Mouse (Mus musculus) hematopoietic stem cell, adult 5-6 weeks (primary cell): ENCODE data around the gene Psip1. TPM values are rescaled to one million over a fixed set of nuclear protein-coding genes. Genes with fewer than 3 reads are reported as not detected.
"Not testable (repeated sequence)": the region's sequence is repeated elsewhere in the genome, so short reads cannot be mapped to it uniquely, and the experiment has no call there.

Source experiments
- ATAC-seq, 2 experiments: fragments of 125-278 bp in 1 of 2; replicated peaks in 1 of 2; 2 replicates each; pipeline ENCODE4 v1.8.0; 2016 to 2017; ENCODE audit warnings: inconsistent platforms in 2 of 2, mild to moderate bottlenecking in 2 of 2, moderate number of reproducible peaks in 2 of 2, low read depth in 1 of 2, moderate TSS enrichment in 1 of 2; ENCODE audit not compliant: low FRiP score in 2 of 2, poor library complexity in 2 of 2, severe bottlenecking in 2 of 2, insufficient read depth in 1 of 2, low TSS enrichment in 1 of 2
- total RNA-seq: library from RNA; stranded (forward); fragments of 172-1452, 232-1000 nt; gene quantifications from 2 replicates; pipeline ENCODE4 v1.2.3, GENCODE M21; 2017

Psip1 gene
- 280 and 348 TPM in 2 replicates for total RNA-seq

GRCm38 (mm10) chr4:83486117-83486901, at the start of gene Psip1:
TSS of gene Psip1 (minus strand) at chr4:83486459.
- ATAC-seq: peak; percentile 89 to 93

- ATAC-seq: no peak
Measured at GRCm38 (mm10) chr4:83534024-83534423, 47.8 kb upstream of the Psip1 start.

DNA sequence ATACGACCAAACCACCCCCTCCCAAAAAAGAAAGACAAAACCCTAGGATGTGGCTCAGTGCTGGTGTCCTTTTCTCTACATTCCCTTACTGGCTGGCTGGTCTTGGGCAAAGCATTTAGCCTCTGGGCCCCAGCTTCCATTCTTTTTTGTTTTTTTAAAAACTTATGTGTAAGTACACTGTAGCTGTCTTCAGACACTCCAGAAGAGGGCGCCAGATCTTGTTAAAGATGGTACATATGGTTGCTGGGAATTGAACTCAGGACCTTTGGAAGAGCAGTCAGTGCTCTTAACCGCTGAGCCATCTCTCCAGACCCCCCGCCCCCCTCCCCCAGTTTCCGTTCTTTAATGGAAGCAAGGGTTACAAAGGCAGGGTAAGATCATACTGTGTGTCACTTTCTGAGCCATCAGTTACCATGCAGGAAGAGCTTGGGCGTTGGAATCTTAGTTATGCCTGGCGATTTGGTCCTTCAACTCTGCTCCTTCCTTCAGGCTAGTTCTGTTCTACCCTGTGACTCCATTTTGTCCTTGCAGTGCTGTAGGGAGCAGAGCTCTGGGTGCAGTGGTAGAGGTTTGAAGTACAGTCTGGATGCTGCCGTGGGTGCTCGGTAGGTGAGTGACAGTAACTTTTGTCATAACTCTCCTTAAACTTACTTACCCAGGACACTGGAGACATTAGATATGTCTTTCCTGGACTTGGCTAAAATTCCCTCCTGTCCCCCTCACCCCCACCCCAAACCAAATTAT, 47.1 kb upstream of the Psip1 start:
- ATAC-seq: no peak

DNA sequence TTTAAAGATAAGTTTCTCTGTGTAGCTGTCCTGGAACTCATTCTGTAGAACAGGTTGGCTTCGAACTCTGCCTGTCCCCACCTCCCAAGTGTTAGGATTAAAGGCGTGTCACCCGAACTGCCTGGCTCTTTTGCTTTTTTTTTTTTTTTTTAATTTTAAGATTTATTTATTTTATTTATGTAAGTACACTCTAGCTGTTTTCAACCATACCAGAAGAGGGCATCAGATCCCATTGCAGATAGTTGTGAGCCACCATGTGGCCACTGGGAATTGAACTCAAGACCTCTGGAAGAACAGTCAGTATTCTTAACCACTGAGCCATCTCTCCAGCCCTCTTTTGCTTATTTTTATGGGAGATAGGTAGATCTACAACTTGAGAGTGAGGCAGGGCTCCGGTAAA, 43.8 kb upstream of the Psip1 start:
- ATAC-seq: not testable (repeated sequence)

GRCm38 (mm10) chr4:83527921-83528320, 41.7 kb upstream of the Psip1 start:
- ATAC-seq: no peak

DNA sequence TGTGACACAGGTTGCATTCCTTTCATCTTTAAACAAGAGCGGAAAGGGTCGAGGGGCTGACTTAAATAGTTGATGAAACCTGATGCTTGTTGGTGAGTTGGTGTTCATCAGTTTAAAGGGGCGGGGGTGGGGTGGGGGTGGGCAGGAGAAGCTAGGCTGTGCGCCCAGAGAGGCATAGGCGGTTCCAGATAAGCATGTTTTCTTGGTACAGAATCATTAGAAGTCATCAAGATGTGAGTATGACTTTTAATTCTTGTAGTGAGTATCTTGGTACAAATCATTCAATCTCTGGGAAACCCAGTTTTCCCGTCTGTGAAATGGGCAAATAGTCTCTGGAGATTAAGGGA, 40.7 kb upstream of the Psip1 start:
- ATAC-seq: no peak

- ATAC-seq: no peak
Measured at GRCm38 (mm10) chr4:83526270-83526987, 40.2 kb upstream of the Psip1 start.

- ATAC-seq: peak; percentile 61 to 75
Measured at GRCm38 (mm10) chr4:83525690-83526055, 39.4 kb upstream of the Psip1 start.

- ATAC-seq: peak; percentile 85 to 86
Measured at GRCm38 (mm10) chr4:83524843-83525689, 38.8 kb upstream of the Psip1 start, which contains the start of gene Ccdc171. TSS of gene Ccdc171 (plus strand) at chr4:83525545.

DNA sequence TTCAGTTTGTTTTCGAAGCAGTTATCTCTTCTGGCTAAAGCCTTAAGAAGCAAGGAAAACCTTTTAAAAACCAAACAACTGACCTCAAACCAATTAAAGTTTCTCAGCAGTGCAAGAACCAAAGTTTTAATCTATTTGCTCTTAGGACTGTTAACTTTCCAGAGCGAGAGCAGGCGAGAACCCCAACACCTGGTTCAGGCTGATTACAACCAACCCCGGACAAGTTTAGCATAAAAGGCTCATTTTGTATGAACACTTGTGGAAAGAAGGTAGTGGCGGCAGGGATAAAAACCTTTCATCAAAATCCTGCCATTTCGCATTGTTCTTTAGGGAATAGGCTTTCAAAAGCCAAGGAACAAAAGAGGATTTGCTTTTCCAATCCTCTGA, 38.2 kb upstream of the Psip1 start:
- ATAC-seq: no peak

DNA sequence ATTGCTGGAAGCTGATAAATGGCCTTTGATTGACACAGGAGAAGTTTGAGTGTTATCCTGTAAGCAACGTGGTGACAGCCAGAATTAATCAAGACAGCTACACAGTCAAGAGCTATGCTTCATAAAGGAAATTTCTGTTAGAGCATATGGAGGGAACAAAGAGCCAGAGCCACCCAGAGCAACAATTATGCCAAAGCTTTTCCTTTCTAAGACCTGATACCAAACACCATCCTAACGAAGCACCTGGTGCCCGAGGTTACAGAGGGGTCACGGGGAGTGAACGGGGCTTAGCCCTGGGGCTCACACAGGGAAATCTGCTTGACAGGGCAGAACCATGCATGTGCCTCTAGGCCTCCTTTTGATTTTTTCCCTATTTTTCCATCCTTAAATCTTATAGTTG, 35.8 kb upstream of the Psip1 start:
- no peak for ATAC-seq

DNA sequence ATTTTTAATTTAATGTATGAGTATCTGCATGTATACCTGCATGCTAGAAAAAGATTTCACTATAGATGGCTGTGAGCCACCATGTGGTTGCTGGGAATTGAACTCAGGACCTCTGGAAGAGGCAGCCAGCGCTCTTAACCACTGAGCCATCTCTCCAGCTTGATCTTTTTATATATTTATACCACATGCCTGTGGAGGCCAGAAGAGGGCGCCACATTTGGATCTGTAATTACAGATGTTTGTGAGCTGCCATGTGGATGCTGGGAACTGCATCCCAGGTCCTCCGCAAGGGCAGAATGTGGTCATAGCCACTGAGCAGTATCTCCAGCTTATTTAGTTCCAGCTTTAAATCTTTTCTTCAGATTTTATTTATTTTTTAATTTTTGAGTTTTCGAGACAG, 34.0 kb upstream of the Psip1 start:
- ATAC-seq: no peak

GRCm38 (mm10) chr4:83519807-83520206, 33.5 kb upstream of the Psip1 start:
- ATAC-seq: no peak

DNA sequence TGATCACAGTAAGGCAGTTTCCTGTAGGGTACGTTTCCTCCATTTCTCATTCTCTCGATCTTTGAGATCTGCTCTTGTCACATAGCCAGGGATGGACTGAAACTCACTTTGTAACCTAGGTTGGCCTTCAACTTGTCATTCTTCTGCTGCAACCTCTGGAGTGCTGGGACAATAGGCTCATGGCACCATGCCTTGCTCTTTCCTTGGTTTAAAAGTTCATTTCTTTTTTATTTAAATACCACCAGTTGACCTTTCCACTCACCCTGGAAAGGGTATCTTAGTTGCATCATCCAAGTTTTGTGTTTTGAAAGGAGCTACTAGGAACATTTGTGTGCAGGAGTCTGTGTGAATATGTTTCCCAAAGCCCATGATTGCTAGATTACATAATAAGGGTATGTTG, 32.9 kb upstream of the Psip1 start:
- no peak for ATAC-seq

GRCm38 (mm10) chr4:83516144-83516543, 29.9 kb upstream of the Psip1 start:
- not testable (repeated sequence) for ATAC-seq

DNA sequence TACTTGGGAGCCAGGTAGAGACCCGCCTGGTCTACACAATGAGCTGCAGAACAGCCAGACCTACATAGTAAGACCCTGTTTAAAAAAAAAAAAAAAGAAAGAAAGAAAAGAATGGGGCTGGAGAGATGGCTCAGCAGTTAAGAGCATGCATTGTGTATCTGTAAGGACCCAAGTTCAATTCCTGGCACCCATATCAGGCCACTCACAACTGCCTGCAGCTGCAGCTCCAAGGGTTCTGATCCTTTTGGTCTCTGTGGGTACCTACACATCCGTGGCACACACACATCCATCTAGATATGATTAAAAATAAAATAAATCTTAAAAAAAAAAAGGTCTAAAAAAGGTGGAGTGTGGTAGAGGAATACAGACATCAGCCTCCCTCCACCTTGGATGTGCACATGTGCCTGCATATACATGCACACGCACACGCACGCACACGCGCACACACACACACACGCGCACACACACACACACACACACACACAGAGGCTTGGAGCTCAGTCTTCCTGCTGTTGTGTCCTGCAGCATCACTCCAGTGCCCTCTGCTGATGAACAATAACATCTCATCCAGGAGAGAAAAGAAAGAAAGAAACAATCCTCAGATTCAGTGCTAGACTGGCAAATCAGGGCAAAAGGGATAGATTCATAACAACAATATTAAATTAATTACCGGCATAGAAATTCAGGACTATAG, 28.9 kb upstream of the Psip1 start:
- ATAC-seq: peak in 1 of 2 experiments; percentile 32; a peak in 1 of 4 replicates

GRCm38 (mm10) chr4:83514183-83514582, 27.9 kb upstream of the Psip1 start:
- no peak for ATAC-seq
